Mouse (Mus musculus) hindbrain, embryonic 12.5 days (tissue): ENCODE results near the gene Hist2h2aa2. TPM values are rescaled to one million over a fixed set of nuclear protein-coding genes. Genes with fewer than 3 reads are reported as not detected.
"Not testable (repeated sequence)": the region's sequence is repeated elsewhere in the genome, so short reads cannot be mapped to it uniquely, and the experiment has no call there.

Experiments
- ATAC-seq: fragments of 200-750 bp; cut with Nextera tagmentation; 2 replicates; pipeline ENCODE4 v1.8.0; 2017; ENCODE audit warnings: moderate TSS enrichment; ENCODE audit not compliant: low FRiP score
- H3K27ac ChIP-seq: fragments of 300-500 bp; sonication (generic); 2 replicates; pipeline ENCODE4 v1.5.1; 2016; ENCODE audit warnings: mild to moderate bottlenecking
- H3K27me3 ChIP-seq: fragments of 300-500 bp; sonication (generic); 2 replicates; pipeline ENCODE4 v1.6.1; 2016; ENCODE audit warnings: mild to moderate bottlenecking
- H3K36me3 ChIP-seq: fragments of 300-500 bp; sonication (generic); 2 replicates; pipeline ENCODE4 v1.6.1; 2016; ENCODE audit warnings: mild to moderate bottlenecking
- H3K4me1 ChIP-seq: fragments of 300-500 bp; sonication (generic); 2 replicates; pipeline ENCODE4 v1.6.1; 2016
- H3K4me2 ChIP-seq: fragments of 300-500 bp; sonication (generic); replicated peaks from 2 replicates; pipeline ENCODE4 v1.6.1; 2016; ENCODE audit warnings: mild to moderate bottlenecking
- H3K4me3 ChIP-seq: fragments of 300-500 bp; sonication (generic); 2 replicates; pipeline ENCODE4 v1.5.1; 2016; ENCODE audit warnings: mild to moderate bottlenecking
- H3K9ac ChIP-seq: fragments of 300-500 bp; sonication (generic); 2 replicates; pipeline ENCODE4 v1.6.1; 2016; ENCODE audit warnings: mild to moderate bottlenecking, moderate library complexity
- H3K9me3 ChIP-seq: fragments of 300-500 bp; sonication (generic); replicated peaks from 2 replicates; pipeline ENCODE4 v1.6.1; 2016; ENCODE audit warnings: mild to moderate bottlenecking
- WGBS: fragments of 180-500 bp; shearing (Covaris S2); methylation state at CpG from one replicate; pipeline ENCODE4 v1.1.7; 2016; 5-methylcytosine and 5-hydroxymethylcytosine counted together
- polyA plus RNA-seq: library from polyadenylated mRNA; unstranded; fragments of >200 nt; fragmentation: Nextera tagmentation; extraction: Ambion mirVana; gene quantifications from 2 replicates; pipeline ENCODE4 v1.2.1, GENCODE M21; 2016

The Hist2h2aa2 gene
- polyA plus RNA-seq, 1 experiment from 2014 or later: 72.3 TPM

GRCm38 (mm10) chr3:96254683-96255355 is 14.7 kb upstream of the Hist2h2aa2 start:
- 38% methylated on average over 10 of the region's 10 CpGs for WGBS
- Histone ChIP-seq H3K4me1 (no peaks in the 10 kb centered on the region), H3K27me3 (no peaks in the 10 kb centered on the region), H3K36me3 (no peaks in the 10 kb centered on the region), H3K4me2 (no peak overlapping the region; the same call in 1 of the 2 replicates), H3K9me3 (no peaks in the 10 kb centered on the region), H3K27ac (no peak overlapping the region), H3K9ac (no peak overlapping the region), H3K4me3 (no peak overlapping the region)
- ATAC-seq: no peak

- Histone ChIP-seq H3K9me3 (no peaks in the 10 kb centered on the region), H3K4me2 (no peak overlapping the region), H3K27me3 (no peaks in the 10 kb centered on the region), H3K9ac (no peak overlapping the region), H3K4me1 (peaks cover 11% of the 10 kb centered on the region), H3K36me3 (no peaks in the 10 kb centered on the region), H3K27ac (no peak overlapping the region), H3K4me3 (no peak overlapping the region)
- no peak for ATAC-seq
- 79% methylated on average over 3 of the region's 3 CpGs for WGBS
Observed at GRCm38 (mm10) chr3:96251787-96252186, 11.7 kb upstream of the Hist2h2aa2 start.

GRCm38 (mm10) chr3:96250890-96251289 is 10.8 kb upstream of the Hist2h2aa2 start:
- H3K4me3 ChIP-seq: no peak overlapping the region
- no peak overlapping the region for H3K4me2 ChIP-seq
- H3K9me3 ChIP-seq: no peaks in the 10 kb centered on the region
- H3K27me3 ChIP-seq: no peaks in the 10 kb centered on the region
- H3K27ac ChIP-seq: no peak overlapping the region
- peaks cover 11% of the 10 kb centered on the region for H3K4me1 ChIP-seq
- no peaks in the 10 kb centered on the region for H3K36me3 ChIP-seq
- 84% methylated on average over 3 of the region's 3 CpGs for WGBS
- ATAC-seq: no peak
- no peak overlapping the region for H3K9ac ChIP-seq

- Histone ChIP-seq H3K36me3 (no peaks in the 10 kb centered on the region), H3K9me3 (no peaks in the 10 kb centered on the region), H3K4me2 (peak overlapping the region; percentile 52; the same call in 1 of the 2 replicates), H3K9ac (no peak overlapping the region), H3K27me3 (no peaks in the 10 kb centered on the region), H3K4me3 (no peak overlapping the region), H3K27ac (no peak overlapping the region), H3K4me1 (peaks cover 18% of the 10 kb centered on the region)
- WGBS: 59% methylated on average over 4 of the region's 4 CpGs
- ATAC-seq: no peak
Observed at GRCm38 (mm10) chr3:96249034-96249345, 8.9 kb upstream of the Hist2h2aa2 start.

- Histone ChIP-seq H3K9ac (peak overlapping the region; percentile 59; the same call in 1 of the 2 replicates), H3K4me2 (peak overlapping the region; percentile 52), H3K27me3 (no peaks in the 10 kb centered on the region), H3K36me3 (no peaks in the 10 kb centered on the region), H3K4me3 (peak overlapping the region; percentile 35), H3K9me3 (no peaks in the 10 kb centered on the region), H3K27ac (no peak overlapping the region), H3K4me1 (peaks cover 18% of the 10 kb centered on the region)
- 49% methylated on average over 6 of the region's 6 CpGs for WGBS
- no peak for ATAC-seq
Observed at GRCm38 (mm10) chr3:96248141-96249033, 8.3 kb upstream of the Hist2h2aa2 start.

GRCm38 (mm10) chr3:96247356-96248140 is 7.5 kb upstream of the Hist2h2aa2 start:
- 3% methylated on average over 11 of the region's 11 CpGs for WGBS
- Histone ChIP-seq H3K27ac (peak overlapping the region; percentile 68), H3K4me1 (peaks cover 18% of the 10 kb centered on the region), H3K9ac (peak overlapping the region; percentile 59), H3K9me3 (no peaks in the 10 kb centered on the region), H3K27me3 (no peaks in the 10 kb centered on the region), H3K36me3 (no peaks in the 10 kb centered on the region), H3K4me3 (peak overlapping the region; percentile 35), H3K4me2 (peak overlapping the region; percentile 52)
- no peak for ATAC-seq

- Histone ChIP-seq H3K4me1 (peaks cover 18% of the 10 kb centered on the region), H3K4me3 (peak within 1 kb of the TSS; percentile 35), H3K4me2 (peak within 1 kb of the TSS; percentile 52), H3K27ac (peak within 1 kb of the TSS; percentile 77), H3K9ac (peak within 1 kb of the TSS; percentile 59)
- ATAC-seq: peak; percentile 93
- 3% methylated on average over 5 of the region's 47 CpGs for WGBS
- H3K36me3 ChIP-seq, H3K9me3 ChIP-seq, H3K27me3 ChIP-seq: not testable (repeated sequence)
Observed at GRCm38 (mm10) chr3:96246427-96246856, 6.4 kb upstream of the Hist2h2aa2 start, which contains the start of gene Hist2h3c1. TSS of gene Hist2h3c1 (plus strand) at chr3:96246685.

GRCm38 (mm10) chr3:96246018-96246417 is 5.9 kb upstream of the Hist2h2aa2 start:
- not testable (repeated sequence) for H3K36me3 ChIP-seq, H3K9ac ChIP-seq, H3K9me3 ChIP-seq, H3K27me3 ChIP-seq, ATAC-seq
- H3K4me2 ChIP-seq: peak overlapping the region; percentile 41
- WGBS: under 1% methylated on average over 10 of the region's 21 CpGs
- H3K4me3 ChIP-seq: peak overlapping the region; percentile 31
- H3K27ac ChIP-seq: peak overlapping the region; percentile 77; the same call in 1 of the 2 replicates
- H3K4me1 ChIP-seq: peaks cover 18% of the 10 kb centered on the region

GRCm38 (mm10) chr3:96245003-96245886 is 5.2 kb upstream of the Hist2h2aa2 start, which contains the start of gene Hist2h2aa1:
TSS of gene Hist2h2aa1 (plus strand) at chr3:96245497.
- peak within 1 kb of the TSS; percentile 98 for H3K27ac ChIP-seq
- H3K4me1 ChIP-seq: peaks cover 18% of the 10 kb centered on the region
- WGBS: under 1% methylated on average over 43 of the region's 88 CpGs
- peak within 1 kb of the TSS; percentile 84 for H3K9ac ChIP-seq
- not testable (repeated sequence) for H3K27me3 ChIP-seq, H3K36me3 ChIP-seq, H3K9me3 ChIP-seq
- peak within 1 kb of the TSS; percentile 60 for H3K4me2 ChIP-seq
- ATAC-seq: peak; percentile 90
- H3K4me3 ChIP-seq: peak within 1 kb of the TSS; percentile 46

- H3K9ac ChIP-seq: peak overlapping the region; percentile 84; the same call in 1 of the 2 replicates
- no peaks in the 10 kb centered on the region for H3K9me3 ChIP-seq
- ATAC-seq: no peak
- H3K36me3 ChIP-seq: no peaks in the 10 kb centered on the region
- peaks cover 16% of the 10 kb centered on the region for H3K4me1 ChIP-seq
- 83% methylated on average over 7 of the region's 7 CpGs for WGBS
- peak overlapping the region; percentile 60; the same call in 1 of the 2 replicates for H3K4me2 ChIP-seq
- no peaks in the 10 kb centered on the region for H3K27me3 ChIP-seq
- H3K27ac ChIP-seq: peak overlapping the region; percentile 98
- no peak overlapping the region for H3K4me3 ChIP-seq
Observed at GRCm38 (mm10) chr3:96243921-96244572, 4.0 kb upstream of the Hist2h2aa2 start.

- Histone ChIP-seq H3K9me3 (no peaks in the 10 kb centered on the region), H3K27ac (peak overlapping the region; percentile 88), H3K9ac (peak overlapping the region; percentile 55; the same call in 1 of the 2 replicates), H3K27me3 (no peaks in the 10 kb centered on the region), H3K36me3 (no peaks in the 10 kb centered on the region), H3K4me1 (peaks cover 22% of the 10 kb centered on the region), H3K4me2 (peak overlapping the region; percentile 44), H3K4me3 (no peak overlapping the region)
- WGBS: 79% methylated on average over 9 of the region's 9 CpGs
- no peak for ATAC-seq
Observed at GRCm38 (mm10) chr3:96240799-96241197, 722 bp upstream of the Hist2h2aa2 start.
